Mouse (Mus musculus) embryo, embryonic 9.5 days (tissue): ENCODE data around the gene Macrod2.

Experiments
- DNase-seq: peaks from one replicate; pipeline ENCODE4 v3.0.0-alpha.2; 2017; ENCODE audit errors: extremely low spot score

Macrod2 gene

GRCm38 (mm10) chr2:141673405-141673804 is 1278.3 kb downstream of the Macrod2 start:
- no peak for DNase-seq

- no peak for DNase-seq
Observed at GRCm38 (mm10) chr2:141697541-141697940, 1302.4 kb downstream of the Macrod2 start.

DNA sequence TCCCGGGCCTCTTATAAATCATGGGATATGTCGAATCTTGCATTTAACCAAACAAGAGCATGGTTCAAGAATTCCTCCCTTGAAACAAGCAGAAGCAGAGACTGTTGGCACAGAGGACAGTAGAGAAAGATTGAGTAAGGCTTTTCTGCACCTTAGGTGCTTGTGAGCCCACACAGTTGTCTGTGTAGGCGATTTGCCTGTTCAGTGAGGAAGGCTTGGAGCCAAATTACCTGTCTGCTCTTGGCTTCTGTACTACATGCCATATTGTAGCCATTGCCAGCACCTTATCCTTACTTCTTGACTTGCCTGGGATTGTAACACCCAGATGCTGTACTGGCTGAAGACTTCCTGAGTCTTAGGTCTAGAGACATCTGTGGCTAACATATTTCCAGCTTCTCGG is 1303.2 kb downstream of the Macrod2 start:
- no peak for DNase-seq

DNA sequence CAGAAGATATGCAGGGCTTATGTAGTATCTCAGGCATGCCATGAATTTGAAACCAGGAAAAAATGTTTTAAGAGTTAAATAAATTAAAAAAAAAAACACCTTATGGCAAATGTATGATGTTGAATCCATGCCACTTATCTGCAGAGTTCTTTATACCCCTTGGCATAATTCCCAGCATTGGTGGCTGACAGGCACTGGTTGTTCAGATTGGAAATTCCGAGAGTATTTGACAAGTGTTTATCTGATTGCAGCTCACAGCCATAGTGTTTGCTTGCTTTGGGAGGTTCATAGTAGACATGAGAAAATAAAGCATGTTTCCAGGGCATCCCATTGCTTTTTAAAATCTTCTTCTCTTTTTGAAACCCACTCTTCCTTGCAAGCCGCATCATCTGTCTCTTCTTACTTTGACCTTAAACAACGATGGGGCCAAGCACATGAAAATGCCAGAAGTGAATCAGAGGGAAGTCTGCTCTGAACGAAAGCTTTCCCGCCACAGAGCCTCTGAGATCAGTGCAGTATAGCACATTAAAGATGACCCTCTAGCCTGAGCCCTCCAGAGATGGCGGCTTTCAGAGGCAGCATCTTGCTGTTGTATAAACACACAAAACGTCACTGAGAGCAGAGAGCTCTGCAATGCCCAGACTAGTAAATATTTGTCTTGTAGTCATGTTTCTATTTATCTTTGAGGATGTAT is 1305.8 kb downstream of the Macrod2 start:
- DNase-seq, result no peak

- no peak for DNase-seq
Observed at GRCm38 (mm10) chr2:141711785-141712184, 1316.7 kb downstream of the Macrod2 start.

GRCm38 (mm10) chr2:141712265-141712664 is 1317.2 kb downstream of the Macrod2 start:
- no peak for DNase-seq

GRCm38 (mm10) chr2:141715061-141715460 is 1320.0 kb downstream of the Macrod2 start:
- no peak for DNase-seq

GRCm38 (mm10) chr2:141722531-141722930 is 1327.4 kb downstream of the Macrod2 start:
- no peak for DNase-seq

DNA sequence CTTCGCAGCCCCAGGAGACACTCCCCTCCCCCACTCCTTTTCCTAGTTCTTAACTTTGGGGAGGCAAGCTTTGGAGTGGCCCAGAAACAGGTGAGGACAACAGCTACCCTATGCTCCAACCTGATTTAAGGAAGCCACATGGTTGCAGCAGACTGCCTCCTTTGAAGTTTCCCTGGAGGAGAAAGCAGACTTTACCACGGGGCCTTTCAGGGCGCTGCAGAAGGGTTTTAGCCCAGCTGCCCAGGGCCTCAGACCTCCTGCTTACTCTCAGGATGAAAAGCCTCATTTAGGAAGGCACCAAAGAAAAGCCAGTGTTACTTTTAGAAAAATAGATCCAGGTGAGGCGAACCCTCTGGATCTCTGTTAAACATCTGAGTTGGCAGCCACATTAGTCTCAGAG is 1333.9 kb downstream of the Macrod2 start:
- DNase-seq, result no peak

GRCm38 (mm10) chr2:141736685-141737456 is 1341.8 kb downstream of the Macrod2 start:
- DNase-seq, result no peak

- DNase-seq, result no peak
Observed at GRCm38 (mm10) chr2:141738702-141739101, 1343.6 kb downstream of the Macrod2 start.

DNA sequence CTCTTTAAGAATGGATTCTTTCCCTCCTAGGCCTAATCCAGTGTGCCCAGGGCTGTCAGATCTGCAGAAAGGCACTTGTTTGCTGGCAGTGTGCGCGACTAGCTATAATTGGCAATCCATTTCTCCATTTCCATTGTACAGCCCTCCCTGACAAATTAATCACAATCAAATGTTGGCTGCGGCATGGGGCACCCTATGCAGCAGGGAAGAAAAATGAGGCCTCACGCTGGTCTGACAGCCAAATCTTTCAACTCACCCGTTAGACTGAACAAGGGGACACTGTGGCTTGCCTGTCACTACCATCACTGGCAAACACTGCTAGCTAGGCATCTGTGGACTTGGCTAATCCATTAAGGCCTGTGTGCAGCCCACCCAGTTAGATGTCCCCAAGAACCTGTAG is 1345.2 kb downstream of the Macrod2 start:
- no peak for DNase-seq

- DNase-seq, result peak; percentile 7
Observed at GRCm38 (mm10) chr2:141800236-141800635, 1405.1 kb downstream of the Macrod2 start.

DNA sequence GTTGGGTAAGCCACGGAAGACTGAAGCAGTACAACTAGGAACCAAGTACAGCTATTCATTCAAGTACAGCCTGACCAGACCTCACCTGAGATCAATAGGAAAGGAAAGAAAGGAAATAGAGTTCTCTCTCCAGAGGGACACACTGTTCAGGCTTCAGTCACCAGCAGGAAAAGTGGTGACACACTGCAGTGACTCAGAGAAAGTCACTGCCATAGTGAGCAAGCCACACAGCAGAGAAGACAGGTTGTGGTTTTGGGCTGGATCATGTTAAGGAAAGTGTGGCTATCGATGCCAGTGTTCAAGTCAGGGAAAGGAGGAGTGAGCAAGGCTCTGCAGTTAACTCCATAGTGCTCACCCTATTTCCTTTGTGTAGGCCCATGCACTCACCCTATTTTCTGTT is 1405.8 kb downstream of the Macrod2 start:
- no peak for DNase-seq

- DNase-seq, result no peak
Observed at GRCm38 (mm10) chr2:141816266-141816665, 1421.2 kb downstream of the Macrod2 start.

GRCm38 (mm10) chr2:141817546-141818180 is 1422.6 kb downstream of the Macrod2 start:
- no peak for DNase-seq

DNA sequence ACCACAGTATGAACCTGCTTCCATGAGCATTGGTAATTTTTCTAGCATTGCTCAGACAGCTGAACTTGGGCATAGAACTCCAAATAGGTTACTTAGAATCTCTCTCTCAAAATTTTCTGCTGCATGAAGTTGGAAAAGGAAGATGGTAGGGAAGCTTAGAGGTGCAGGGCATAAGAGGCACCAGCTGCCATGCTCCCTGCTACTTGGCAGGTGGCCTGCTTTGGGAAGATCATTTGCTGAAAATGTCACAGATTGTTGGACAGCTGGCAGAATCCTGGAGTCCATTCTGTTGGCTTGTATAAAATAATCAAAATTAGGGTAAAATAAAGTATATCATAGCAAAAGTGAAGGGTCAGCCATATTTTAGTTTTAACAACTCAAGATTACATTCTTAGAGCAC is 1425.7 kb downstream of the Macrod2 start:
- no peak for DNase-seq

DNA sequence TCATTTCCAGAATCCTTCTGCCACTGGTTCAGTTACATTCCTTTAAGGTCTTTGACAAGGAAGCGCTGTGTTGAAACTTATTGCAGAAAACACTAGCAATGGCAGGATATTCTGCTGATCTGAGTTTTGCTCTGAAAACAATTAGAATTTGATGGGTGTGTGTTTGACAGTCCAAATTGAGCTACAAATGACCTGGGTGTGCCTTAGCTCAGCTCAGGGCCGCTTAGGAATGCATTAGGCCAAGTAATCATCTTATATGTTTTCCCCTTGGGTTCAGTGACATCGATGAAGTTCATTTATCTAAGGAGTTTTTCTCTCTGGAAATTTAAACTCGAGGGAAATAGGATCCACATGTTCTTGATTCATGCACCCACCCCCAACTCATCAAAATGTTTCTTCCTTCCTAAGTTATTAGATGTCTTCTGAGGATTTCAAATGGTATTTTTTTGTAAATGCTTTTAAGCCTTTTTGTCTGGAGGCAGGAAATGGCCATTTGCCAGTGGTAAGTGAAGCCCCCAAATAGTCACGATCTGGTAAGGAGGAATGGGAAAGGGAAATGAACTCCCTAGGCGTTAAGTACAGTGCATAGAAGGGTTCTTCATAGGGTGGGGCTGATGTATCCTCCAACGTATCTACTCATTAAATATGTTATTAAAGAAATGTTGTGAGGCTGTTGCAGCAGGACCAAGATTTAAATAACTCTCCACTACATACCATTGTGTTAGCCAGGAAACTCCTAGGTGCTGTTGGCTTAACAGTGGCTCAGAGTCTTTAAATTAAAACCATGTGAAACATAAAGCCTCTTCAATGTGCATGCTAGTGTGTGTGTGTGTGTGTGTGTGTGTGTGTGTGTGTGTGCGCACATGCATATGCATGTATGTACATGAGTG is 1430.7 kb downstream of the Macrod2 start:
- DNase-seq, result no peak

DNA sequence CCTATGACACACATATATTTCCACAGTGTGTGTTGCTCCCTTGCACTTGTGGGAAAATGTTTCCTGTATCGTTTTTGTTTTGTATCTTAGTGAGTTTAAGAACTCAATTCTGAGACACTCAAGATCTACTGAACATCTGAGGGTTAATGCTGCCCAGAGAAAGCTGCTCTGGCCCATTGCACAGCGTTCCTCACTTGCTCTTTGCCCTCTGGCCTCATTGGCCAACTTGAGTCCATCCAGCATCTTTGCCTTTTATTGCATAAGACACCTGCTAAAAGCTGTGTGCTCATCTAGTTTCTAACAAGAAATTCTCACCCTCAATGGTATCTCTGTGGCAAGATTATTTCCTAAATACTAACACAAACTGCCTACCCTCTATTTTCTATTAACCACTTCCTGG is 1435.4 kb downstream of the Macrod2 start:
- DNase-seq, result no peak

GRCm38 (mm10) chr2:141831515-141831914 is 1436.4 kb downstream of the Macrod2 start:
- no peak for DNase-seq

- no peak for DNase-seq
Observed at GRCm38 (mm10) chr2:141834156-141834782, 1439.2 kb downstream of the Macrod2 start.
